ENCODE assay signal across 8 mouse cellular contexts in genomic region chr4:115095671-115096434, GRCm38 (mm10). TPM values are rescaled to one million over a fixed set of nuclear protein-coding genes. Genes with fewer than 3 reads are reported as not detected.
DNase-seq lines count a peak whose midpoint lies in the region; ATAC-seq and TF ChIP-seq lines count a peak whose summit lies in the region.

No protein-coding gene starts in this region.

- WGBS in kidney, adult 2 months: 1% methylated on average over 31 of the region's 31 CpGs
- WGBS in lung, embryonic 15.5 days: under 1% methylated on average over 27 of the region's 31 CpGs

- no peaks in the 10 kb centered on the region for H3K9me3 ChIP-seq in lung, embryonic 15.5 days

- no peak overlapping the region for H3K27ac ChIP-seq in brown adipose tissue, adult 24 weeks (replicated peaks; ENCODE audit: low read depth, low read length)
- peak overlapping the region; percentile 83 for H3K27ac ChIP-seq in kidney, adult 2 months (ENCODE audit: insufficient read depth, low read depth, low read length)
- peak overlapping the region; percentile 64 for H3K27ac ChIP-seq in lung, embryonic 15.5 days

- H3K4me2 ChIP-seq in lung, embryonic 15.5 days: peak overlapping the region; percentile 79

- no peaks in the 10 kb centered on the region for H3K27me3 ChIP-seq in kidney, adult 2 months (replicated peaks; ENCODE audit: control insufficient read depth, insufficient read depth, low read length)
- peaks cover 6% of the 10 kb centered on the region; the same call in 1 of the 2 replicates for H3K27me3 ChIP-seq in lung, embryonic 15.5 days

- TF ChIP-seq POLR2A in kidney, adult 2 months (IDR thresholded peaks at IDR 0.05; ENCODE audit: low read depth, low read length): peak; percentile 12

- no peak for TF ChIP-seq CTCF in kidney, adult 2 months (conservative IDR thresholded peaks at IDR 0.05; ENCODE audit: insufficient read depth, insufficient read length, low read depth, low read length)

- peaks cover 2% of the 10 kb centered on the region; the same call in 1 of the 2 replicates for H3K36me3 ChIP-seq in kidney, adult 2 months (ENCODE audit: control insufficient read depth, insufficient read depth, low read length)
- H3K36me3 ChIP-seq in lung, embryonic 15.5 days: no peaks in the 10 kb centered on the region

- ATAC-seq in lung, embryonic 15.5 days (ENCODE audit: borderline replicate concordance, extremely low read depth, low FRiP score, low TSS enrichment): peak; percentile 83

- no peaks in the 10 kb centered on the region; the same call in none of the 2 replicates for H3K4me1 ChIP-seq in brown adipose tissue, adult 24 weeks (ENCODE audit: control insufficient read depth, insufficient read depth, insufficient read length, low read length)
- peaks cover 36% of the 10 kb centered on the region for H3K4me1 ChIP-seq in kidney, adult 2 months (ENCODE audit: control insufficient read depth, insufficient read depth, low read length)
- peaks cover 18% of the 10 kb centered on the region for H3K4me1 ChIP-seq in lung, embryonic 15.5 days

- H3K9ac ChIP-seq in lung, embryonic 15.5 days: no peak overlapping the region; the same call in 1 of the 2 replicates

- peak overlapping the region; percentile 50 for H3K4me3 ChIP-seq in brown adipose tissue, adult 24 weeks (ENCODE audit: insufficient read depth, low read depth, low read length)
- H3K4me3 ChIP-seq in kidney, adult 2 months (ENCODE audit: insufficient read depth, low read depth, low read length): peak overlapping the region; percentile 40
- H3K4me3 ChIP-seq in lung, embryonic 15.5 days: peak overlapping the region; percentile 39

- peak; percentile 45 to 47 for DNase-seq in cerebellum, postnatal 10 days
- no peak for DNase-seq in cerebellum, adult 9-10 months
- peak; percentile 29 to 35 for DNase-seq in heart, adult 18-20 months
- DNase-seq in kidney, adult 2 months: peak; percentile 75
- peak; percentile 57 for DNase-seq in retina, embryonic 14.5 days (ENCODE audit: low spot score)
- DNase-seq in frontal cortex, postnatal 36 days (ENCODE audit: low spot score in 2 of 2): no peak

RNA-seq across cellular contexts. Expression of gene Pdzk1ip1, which starts 7.3 kb away (rescaled TPM):
- 1.3 TPM in 1 of 2 replicates, not detected in the other for polyA plus RNA-seq in brown adipose tissue, adult 24 weeks (2012; ENCODE audit: insufficient read depth, insufficient read length, missing spikeins)
- total RNA-seq in heart, adult 18-20 months (2021): under 1 TPM; 0.42 to 0.67 TPM
- 3,641 and 4,008 TPM in 2 replicates for polyA plus RNA-seq in kidney, adult 2 months (2012; rRNA removed)
- 21.6 and 22.9 TPM in 2 replicates for polyA plus RNA-seq in lung, embryonic 15.5 days (2015; fragmentation: Nextera tagmentation; extraction: Ambion mirVana)

RNA-seq across cellular contexts. Expression of gene Cyp4x1, which starts 38.2 kb away (rescaled TPM):
- polyA plus RNA-seq in brown adipose tissue, adult 24 weeks (2012; ENCODE audit: insufficient read depth, insufficient read length, missing spikeins): not detected in 2 replicates
- total RNA-seq in heart, adult 18-20 months (2021): not detected
- 0.04 and 0.06 TPM in 2 replicates for polyA plus RNA-seq in kidney, adult 2 months (2012; rRNA removed)
- polyA plus RNA-seq in lung, embryonic 15.5 days (2015; fragmentation: Nextera tagmentation; extraction: Ambion mirVana): 0.06 TPM in 1 of 2 replicates, not detected in the other

RNA-seq across cellular contexts. Expression of gene Tal1, which starts 39.6 kb away (rescaled TPM):
- 0.71 and 1.1 TPM in 2 replicates for polyA plus RNA-seq in brown adipose tissue, adult 24 weeks (2012; ENCODE audit: insufficient read depth, insufficient read length, missing spikeins)
- 1 to 10 TPM; 2.3 to 3.7 TPM for total RNA-seq in heart, adult 18-20 months (2021)
- 1.7 and 1.8 TPM in 2 replicates for polyA plus RNA-seq in kidney, adult 2 months (2012; rRNA removed)
- 1.8 TPM in 2 replicates for polyA plus RNA-seq in lung, embryonic 15.5 days (2015; fragmentation: Nextera tagmentation; extraction: Ambion mirVana)

Comparison
In these comparisons a context has a peak if more than half of its experiments do, and no peak if none do; other contexts are left out.
1. DNase-seq: peak in cerebellum, postnatal 10 days (2 of 2), heart, adult 18-20 months (2 of 2), kidney, adult 2 months (single experiment) and retina, embryonic 14.5 days (single experiment); none in cerebellum, adult 9-10 months (single experiment) and frontal cortex, postnatal 36 days (0 of 2).
2. RNA of gene Pdzk1ip1, which starts 7.3 kb away (polyA plus RNA-seq): 3,641 to 4,008 TPM in kidney, adult 2 months; 21.6 to 22.9 TPM in lung, embryonic 15.5 days and 1.3 TPM in brown adipose tissue, adult 24 weeks; every median in the first group is over 100 times any median in the second.
3. Peak in every context shown above with its lines, with median percentiles within 50 percentile points of each other: H3K4me3 ChIP-seq.